Mouse (Mus musculus) cortical plate, adult 2 months (tissue): Measurements from ENCODE around the gene Phkb.

Experiments used
- CTCF ChIP-seq: fragments of 200-500 bp; IDR thresholded peaks from 2 replicates; pipeline ENCODE4 v1.5.1; 2011; ENCODE audit warnings: mild to moderate bottlenecking, control low read depth, low read length; ENCODE audit not compliant: insufficient read depth; ENCODE audit errors: extremely low read depth
- POLR2A ChIP-seq: fragments of 200-500 bp; IDR thresholded peaks from 2 replicates; pipeline ENCODE4 v1.6.1; 2011; ENCODE audit warnings: mild to moderate bottlenecking, low read length, control low read depth; ENCODE audit not compliant: insufficient read depth; ENCODE audit errors: extremely low read depth

DNA sequence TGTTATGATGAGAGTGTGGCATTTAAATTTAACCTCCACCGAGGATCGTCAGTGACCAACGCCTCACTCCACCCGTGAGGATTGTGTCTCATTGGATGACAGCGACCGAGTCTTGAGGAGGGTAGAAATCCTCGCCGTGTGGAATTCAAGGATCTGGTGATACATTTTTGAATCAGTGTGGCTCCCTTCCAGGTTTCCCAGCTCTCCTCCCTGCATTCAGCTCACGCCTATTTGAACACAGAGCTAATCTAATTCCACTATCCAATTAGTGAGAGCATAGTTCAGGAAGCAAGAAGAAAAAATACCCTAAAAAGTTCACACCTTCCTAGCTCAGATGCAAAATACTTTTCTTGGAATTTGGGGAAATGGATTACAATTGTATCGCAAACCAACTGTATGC lies 249.9 kb downstream of the Phkb start:
- TF ChIP-seq CTCF (no peak), POLR2A (no peak)
